Mouse (Mus musculus): ENCODE results near the gene Dchs1. TPM values are rescaled to one million over a fixed set of nuclear protein-coding genes. Genes with fewer than 3 reads are reported as not detected.
A peak's percentile ranks its signal among the peaks of the same experiment; 100 is the strongest.

The Dchs1 gene
- polyA plus RNA-seq, 1 experiment, result 1.0 TPM

- Histone ChIP-seq H3K27ac (ENCODE audit: insufficient read depth, low read depth, low read length) (no peak overlapping the region), H3K4me3 (ENCODE audit: insufficient read depth, low read length) (no peak overlapping the region), H3K4me1 (ENCODE audit: control insufficient read depth, insufficient read depth, low read length) (no peaks in the 10 kb centered on the region)
- TF ChIP-seq CTCF (IDR thresholded peaks at IDR 0.05; ENCODE audit: low read depth, low read length) (no peak), POLR2A (IDR thresholded peaks at IDR 0.05; ENCODE audit: borderline replicate concordance, low read depth, low read length) (no peak)
Measured at GRCm38 (mm10) chr7:105726144-105726979, 61.1 kb downstream of the Dchs1 start.

GRCm38 (mm10) chr7:105721916-105722315, 65.5 kb downstream of the Dchs1 start:
- Histone ChIP-seq H3K27ac (ENCODE audit: insufficient read depth, low read depth, low read length) (no peak overlapping the region), H3K4me3 (ENCODE audit: insufficient read depth, low read length) (no peak overlapping the region), H3K4me1 (ENCODE audit: control insufficient read depth, insufficient read depth, low read length) (no peaks in the 10 kb centered on the region)
- TF ChIP-seq CTCF (IDR thresholded peaks at IDR 0.05; ENCODE audit: low read depth, low read length) (no peak), POLR2A (IDR thresholded peaks at IDR 0.05; ENCODE audit: borderline replicate concordance, low read depth, low read length) (no peak)

- Histone ChIP-seq H3K4me3 (ENCODE audit: insufficient read depth, low read length) (no peak overlapping the region), H3K27ac (ENCODE audit: insufficient read depth, low read depth, low read length) (no peak overlapping the region), H3K4me1 (ENCODE audit: control insufficient read depth, insufficient read depth, low read length) (no peaks in the 10 kb centered on the region)
- TF ChIP-seq POLR2A (IDR thresholded peaks at IDR 0.05; ENCODE audit: borderline replicate concordance, low read depth, low read length) (no peak), CTCF (IDR thresholded peaks at IDR 0.05; ENCODE audit: low read depth, low read length) (0 out of 2 replicates have a peak, but pooled peaks have one; percentile 10)
Measured at GRCm38 (mm10) chr7:105715366-105715765, 72.1 kb downstream of the Dchs1 start.

GRCm38 (mm10) chr7:105708733-105709132, 78.7 kb downstream of the Dchs1 start:
- Histone ChIP-seq H3K4me1 (ENCODE audit: control insufficient read depth, insufficient read depth, low read length) (no peaks in the 10 kb centered on the region), H3K4me3 (ENCODE audit: insufficient read depth, low read length) (no peak overlapping the region), H3K27ac (ENCODE audit: insufficient read depth, low read depth, low read length) (no peak overlapping the region)
- no peak for TF ChIP-seq POLR2A (IDR thresholded peaks at IDR 0.05; ENCODE audit: borderline replicate concordance, low read depth, low read length)
- no peak for TF ChIP-seq CTCF (IDR thresholded peaks at IDR 0.05; ENCODE audit: low read depth, low read length)

- H3K4me3 ChIP-seq (ENCODE audit: insufficient read depth, low read length), result no peak overlapping the region
- no peak for TF ChIP-seq CTCF (IDR thresholded peaks at IDR 0.05; ENCODE audit: low read depth, low read length)
- TF ChIP-seq POLR2A (IDR thresholded peaks at IDR 0.05; ENCODE audit: borderline replicate concordance, low read depth, low read length), result no peak
Measured at GRCm38 (mm10) chr7:105703816-105704215, 83.6 kb downstream of the Dchs1 start.

GRCm38 (mm10) chr7:105703184-105703583, 84.3 kb downstream of the Dchs1 start:
- H3K4me3 ChIP-seq (ENCODE audit: insufficient read depth, low read length), result no peak overlapping the region
- no peak overlapping the region for H3K27ac ChIP-seq (ENCODE audit: insufficient read depth, low read depth, low read length)
- TF ChIP-seq POLR2A (IDR thresholded peaks at IDR 0.05; ENCODE audit: borderline replicate concordance, low read depth, low read length) (no peak), CTCF (IDR thresholded peaks at IDR 0.05; ENCODE audit: low read depth, low read length) (no peak)
- H3K4me1 ChIP-seq (ENCODE audit: control insufficient read depth, insufficient read depth, low read length), result no peaks in the 10 kb centered on the region

More at GRCm38 (mm10) chr7:105703816-105704215, 83.6 kb downstream of the Dchs1 start:
- Histone ChIP-seq H3K27ac (ENCODE audit: insufficient read depth, low read depth, low read length) (no peak overlapping the region), H3K4me1 (ENCODE audit: control insufficient read depth, insufficient read depth, low read length) (no peaks in the 10 kb centered on the region)

Other genes with a start within 250 kb of the Dchs1 start
- gene Smpd1, start 233.3 kb downstream of the Dchs1 start, polyA plus RNA-seq (2012; ENCODE audit: insufficient read depth, insufficient read length, missing spikeins), result 26.4 and 28.0 TPM in 2 replicates
- 0.52 and 1.1 TPM in 2 replicates for gene Apbb1, start 206.0 kb downstream of the Dchs1 start, polyA plus RNA-seq (2012; ENCODE audit: insufficient read depth, insufficient read length, missing spikeins)
- gene Hpx, start 187.5 kb downstream of the Dchs1 start, polyA plus RNA-seq (2012; ENCODE audit: insufficient read depth, insufficient read length, missing spikeins), result 0.50 TPM in 1 of 2 replicates, not detected in the other
- gene Trim3, start 154.1 kb downstream of the Dchs1 start, polyA plus RNA-seq (2012; ENCODE audit: insufficient read depth, insufficient read length, missing spikeins), result 66.8 and 66.9 TPM in 2 replicates
- gene Timm10b, start 147.6 kb downstream of the Dchs1 start, polyA plus RNA-seq (2012; ENCODE audit: insufficient read depth, insufficient read length, missing spikeins), result 129 and 148 TPM in 2 replicates
- gene Arfip2, start 147.2 kb downstream of the Dchs1 start, polyA plus RNA-seq (2012; ENCODE audit: insufficient read depth, insufficient read length, missing spikeins), result 31.7 and 36.4 TPM in 2 replicates
- 4.4 and 7.0 TPM in 2 replicates for gene Gm45799, start 147.1 kb downstream of the Dchs1 start, polyA plus RNA-seq (2012; ENCODE audit: insufficient read depth, insufficient read length, missing spikeins)
- gene Dnhd1, start 136.8 kb downstream of the Dchs1 start, polyA plus RNA-seq (2012; ENCODE audit: insufficient read depth, insufficient read length, missing spikeins), result 3.7 and 5.8 TPM in 2 replicates
- gene Ilk, start 51.1 kb downstream of the Dchs1 start, polyA plus RNA-seq (2012; ENCODE audit: insufficient read depth, insufficient read length, missing spikeins), result 206 and 213 TPM in 2 replicates
- 13.9 and 22.3 TPM in 2 replicates for gene Rrp8, start 50.3 kb downstream of the Dchs1 start, polyA plus RNA-seq (2012; ENCODE audit: insufficient read depth, insufficient read length, missing spikeins)
- gene Taf10, start 43.3 kb downstream of the Dchs1 start, polyA plus RNA-seq (2012; ENCODE audit: insufficient read depth, insufficient read length, missing spikeins), result 120 and 133 TPM in 2 replicates
- gene Tpp1, start 35.4 kb downstream of the Dchs1 start, polyA plus RNA-seq (2012; ENCODE audit: insufficient read depth, insufficient read length, missing spikeins), result 257 and 299 TPM in 2 replicates
- 53.7 and 62.8 TPM in 2 replicates for gene Mrpl17, start 23.4 kb upstream of the Dchs1 start, polyA plus RNA-seq (2012; ENCODE audit: insufficient read depth, insufficient read length, missing spikeins)
- 79.1 and 95.8 TPM in 2 replicates for gene Gm4070, start 166.3 kb upstream of the Dchs1 start, polyA plus RNA-seq (2012; ENCODE audit: insufficient read depth, insufficient read length, missing spikeins)

Measured in bone marrow macrophage, adult 2 months (primary cell).